Mouse (Mus musculus): ENCODE data around the gene Cct8l1.

Gene Cct8l1

GRCm38 (mm10) chr5:25515767-25516166 is at the start of gene Cct8l1:
TSS of gene Cct8l1 (plus strand) at chr5:25516067.
- POLR2A ChIA-PET = interaction anchor here in 3 of 4 experiments (0.9 to 10.4 kb wide), 12 partner anchors 12 to 44 kb away, joined by 3 to 147 read pairs (median 32); partner anchors contain the start of gene Kmt2c (in 3 of the 3)

GRCm38 (mm10) chr5:25472070-25472469 is 43.8 kb upstream of the Cct8l1 start:
- POLR2A ChIA-PET = interaction anchor here (0.5 to 3.6 kb wide), 39 partner anchors 8 to 377 kb away, joined by 3 to 61 read pairs (median 5); partner anchors contain the start of genes Kmt2c (in 3 of the 4), Actr3b (in 1 of the 4) and Cct8l1 (in 1 of the 4)
- CTCF ChIA-PET = interaction anchor here in 3 of 4 experiments (0.6 to 0.8 kb wide), 3 partner anchors 156 to 465 kb away, joined by 3 to 10 read pairs (median 6); no protein-coding TSS in a partner anchor

More at GRCm38 (mm10) chr5:25515767-25516166, at the start of gene Cct8l1:
- CTCF ChIA-PET = no interaction called here

GRCm38 (mm10) chr5:25475789-25476188 is 40.1 kb upstream of the Cct8l1 start:
- CTCF ChIA-PET = interaction anchor here in 1 of 4 experiments (0.6 kb wide), 1 partner anchor 103 kb away, joined by 5 read pairs; no protein-coding TSS in a partner anchor
- POLR2A ChIA-PET = interaction anchor here in 2 of 4 experiments (1.1 kb wide), 2 partner anchors 12 to 57 kb away, joined by 3 to 4 read pairs; no protein-coding TSS in a partner anchor

GRCm38 (mm10) chr5:25478863-25479262 is 37.0 kb upstream of the Cct8l1 start:
- ChIA-PET POLR2A (interaction anchor here in 2 of 4 experiments (0.7 to 2.0 kb wide), 7 partner anchors 11 to 76 kb away, joined by 3 to 9 read pairs (median 6); partner anchors contain the start of gene Kmt2c (in 1 of the 2)), CTCF (no interaction called here)

GRCm38 (mm10) chr5:25496652-25497051 is 19.2 kb upstream of the Cct8l1 start:
- CTCF ChIA-PET = interaction anchor here in 1 of 4 experiments (0.6 kb wide), 2 partner anchors 36 to 51 kb away, joined by 3 read pairs; no protein-coding TSS in a partner anchor

GRCm38 (mm10) chr5:25497369-25497719 is 18.5 kb upstream of the Cct8l1 start:
- ChIA-PET CTCF (interaction anchor here in 2 of 4 experiments (0.6 to 1.1 kb wide), 3 partner anchors 36 to 97 kb away, joined by 3 to 6 read pairs (median 3); no protein-coding TSS in a partner anchor), POLR2A (interaction anchor here (0.5 to 5.6 kb wide), 28 partner anchors 8 to 241 kb away, joined by 3 to 131 read pairs (median 16); partner anchors contain the start of gene Cct8l1 (in 1 of the 4))

More at GRCm38 (mm10) chr5:25496652-25497051, 19.2 kb upstream of the Cct8l1 start:
- POLR2A ChIA-PET = interaction anchor here (0.8 to 5.6 kb wide), 13 partner anchors 8 to 58 kb away, joined by 3 to 131 read pairs (median 22); no protein-coding TSS in a partner anchor

GRCm38 (mm10) chr5:25497720-25498345 is 18.0 kb upstream of the Cct8l1 start:
- ChIA-PET CTCF (interaction anchor here in 2 of 4 experiments (0.6 to 1.1 kb wide), 2 partner anchors 35 to 97 kb away, joined by 3 to 6 read pairs; no protein-coding TSS in a partner anchor), POLR2A (interaction anchor here (0.5 to 5.6 kb wide), 39 partner anchors 9 to 241 kb away, joined by 3 to 131 read pairs (median 7); partner anchors contain the start of gene Cct8l1 (in 2 of the 4))

GRCm38 (mm10) chr5:25498346-25498820 is 17.5 kb upstream of the Cct8l1 start, which contains the start of gene Kmt2c:
TSS of gene Kmt2c (minus strand) at chr5:25498783.
- ChIA-PET POLR2A (interaction anchor here (0.6 to 5.6 kb wide), 64 partner anchors 8 to 813 kb away, joined by 3 to 131 read pairs (median 5); partner anchors contain the start of genes Cct8l1 (in 3 of the 4), Nub1 (in 1 of the 4) and Rheb (in 1 of the 4)), CTCF (interaction anchor here in 1 of 4 experiments (0.8 to 1.1 kb wide), 2 partner anchors 30 to 35 kb away, joined by 3 to 6 read pairs; no protein-coding TSS in a partner anchor)

- CTCF ChIA-PET = interaction anchor here in 2 of 4 experiments (0.8 to 1.5 kb wide), 3 partner anchors 29 to 103 kb away, joined by 3 to 4 read pairs (median 3); no protein-coding TSS in a partner anchor
- POLR2A ChIA-PET = interaction anchor here (0.5 to 5.6 kb wide), 66 partner anchors 8 to 813 kb away, joined by 3 to 131 read pairs (median 5); partner anchors contain the start of genes Cct8l1 (in 3 of the 4), Actr3b (in 1 of the 4), Nub1 (in 1 of the 4) and Rheb (in 1 of the 4)
These were observed 16.9 kb upstream of the Cct8l1 start for GRCm38 (mm10) chr5:25498821-25499422.

GRCm38 (mm10) chr5:25499423-25500398 is 16.2 kb upstream of the Cct8l1 start:
- CTCF ChIA-PET = interaction anchor here (0.7 to 1.5 kb wide), 5 partner anchors 33 to 103 kb away, joined by 3 to 7 read pairs (median 4); no protein-coding TSS in a partner anchor
- POLR2A ChIA-PET = interaction anchor here (0.5 to 5.6 kb wide), 77 partner anchors 8 to 814 kb away, joined by 3 to 131 read pairs (median 5); partner anchors contain the start of genes Cct8l1 (in 3 of the 4), Rheb (in 2 of the 4), Actr3b (in 1 of the 4) and Nub1 (in 1 of the 4)

GRCm38 (mm10) chr5:25500686-25501085 is 15.2 kb upstream of the Cct8l1 start:
- ChIA-PET CTCF (interaction anchor here in 2 of 4 experiments (0.7 to 0.9 kb wide), 2 partner anchors 36 to 80 kb away, joined by 3 to 5 read pairs; no protein-coding TSS in a partner anchor), POLR2A (interaction anchor here (0.6 to 5.6 kb wide), 34 partner anchors 9 to 770 kb away, joined by 3 to 131 read pairs (median 6); partner anchors contain the start of genes Cct8l1 (in 1 of the 4), Rheb (in 1 of the 4) and Wdr86 (in 1 of the 4))

GRCm38 (mm10) chr5:25506041-25506440 is 9.8 kb upstream of the Cct8l1 start:
- POLR2A ChIA-PET = interaction anchor here in 1 of 4 experiments (1.0 to 1.1 kb wide), 2 partner anchors 11 to 16 kb away, joined by 3 read pairs; no protein-coding TSS in a partner anchor
- CTCF ChIA-PET = no interaction called here

GRCm38 (mm10) chr5:25516301-25516895 is 531 bp downstream of the Cct8l1 start:
- ChIA-PET POLR2A (interaction anchor here in 3 of 4 experiments (0.8 to 10.4 kb wide), 26 partner anchors 10 to 152 kb away, joined by 3 to 147 read pairs (median 5); partner anchors contain the start of gene Kmt2c (in 3 of the 3)), CTCF (interaction anchor here in 1 of 4 experiments (0.7 kb wide), 1 partner anchor 11 kb away, joined by 3 read pairs; no protein-coding TSS in a partner anchor)

- ChIA-PET CTCF (interaction anchor here in 2 of 4 experiments (0.5 to 0.6 kb wide), 2 partner anchors 48 to 805 kb away, joined by 3 read pairs; no protein-coding TSS in a partner anchor), POLR2A (interaction anchor here (0.5 to 10.4 kb wide), 25 partner anchors 10 to 217 kb away, joined by 3 to 147 read pairs (median 3); partner anchors contain the start of gene Kmt2c (in 3 of the 4))
These were observed 1.7 kb downstream of the Cct8l1 start for GRCm38 (mm10) chr5:25517550-25517949.

- ChIA-PET CTCF (no interaction called here), POLR2A (interaction anchor here in 2 of 4 experiments (0.6 to 10.4 kb wide), 7 partner anchors 8 to 162 kb away, joined by 3 to 147 read pairs (median 13); partner anchors contain the start of gene Kmt2c (in 1 of the 2))
These were observed 4.0 kb downstream of the Cct8l1 start for GRCm38 (mm10) chr5:25519820-25520219.

GRCm38 (mm10) chr5:25521461-25521860 is 5.6 kb downstream of the Cct8l1 start:
- ChIA-PET POLR2A (interaction anchor here in 3 of 4 experiments (0.5 to 10.4 kb wide), 13 partner anchors 6 to 200 kb away, joined by 3 to 147 read pairs (median 4); partner anchors contain the start of gene Kmt2c (in 1 of the 3)), CTCF (no interaction called here)
